Mouse (Mus musculus) left cerebral cortex, postnatal 14 days (tissue): ENCODE results near the gene Pcdh11x. TPM values are rescaled to one million over a fixed set of nuclear protein-coding genes. Genes with fewer than 3 reads are reported as not detected.
A peak's percentile ranks its signal among the peaks of the same experiment; 100 is the strongest.
"Not testable (repeated sequence)": the region's sequence is repeated elsewhere in the genome, so short reads cannot be mapped to it uniquely, and the experiment has no call there.

Source experiments
- DNase-seq, 2 experiments: peaks; one replicate each; pipeline ENCODE4 v3.0.0; 2021 to 2022; ENCODE audit warnings: low spot score in 2 of 2, mixed read lengths in 1 of 2
- intact Hi-C: fragments of 180-260 bp; cut with DNase I; formaldehyde crosslinking; loops from one replicate; pipeline ENCODE4 v1.15.1; 2025
- long read RNA-seq, 2 experiments: library from polyadenylated mRNA; stranded (forward); transcript quantifications; one replicate each; pipeline ENCODE4 v2.0.0; 2021
- total RNA-seq, 2 experiments: library from RNA; stranded (reverse); gene quantifications; 2 replicates each; pipeline ENCODE4 v1.2.3; 2021

Pcdh11x gene
- 10 to 100 TPM; 30.6 to 36.7 TPM for total RNA-seq
- long read RNA-seq, experiment 1, partial matches to known transcripts = 3 of 7 reads
- long read RNA-seq, experiment 1, other reads (novel, unspliced or antisense) = 4 of 7 reads
- long read RNA-seq, experiment 2, partial matches to known transcripts = 2 of 2 reads
- long read RNA-seq, experiment 2, other reads (novel, unspliced or antisense) = 0 of 2 reads

DNA sequence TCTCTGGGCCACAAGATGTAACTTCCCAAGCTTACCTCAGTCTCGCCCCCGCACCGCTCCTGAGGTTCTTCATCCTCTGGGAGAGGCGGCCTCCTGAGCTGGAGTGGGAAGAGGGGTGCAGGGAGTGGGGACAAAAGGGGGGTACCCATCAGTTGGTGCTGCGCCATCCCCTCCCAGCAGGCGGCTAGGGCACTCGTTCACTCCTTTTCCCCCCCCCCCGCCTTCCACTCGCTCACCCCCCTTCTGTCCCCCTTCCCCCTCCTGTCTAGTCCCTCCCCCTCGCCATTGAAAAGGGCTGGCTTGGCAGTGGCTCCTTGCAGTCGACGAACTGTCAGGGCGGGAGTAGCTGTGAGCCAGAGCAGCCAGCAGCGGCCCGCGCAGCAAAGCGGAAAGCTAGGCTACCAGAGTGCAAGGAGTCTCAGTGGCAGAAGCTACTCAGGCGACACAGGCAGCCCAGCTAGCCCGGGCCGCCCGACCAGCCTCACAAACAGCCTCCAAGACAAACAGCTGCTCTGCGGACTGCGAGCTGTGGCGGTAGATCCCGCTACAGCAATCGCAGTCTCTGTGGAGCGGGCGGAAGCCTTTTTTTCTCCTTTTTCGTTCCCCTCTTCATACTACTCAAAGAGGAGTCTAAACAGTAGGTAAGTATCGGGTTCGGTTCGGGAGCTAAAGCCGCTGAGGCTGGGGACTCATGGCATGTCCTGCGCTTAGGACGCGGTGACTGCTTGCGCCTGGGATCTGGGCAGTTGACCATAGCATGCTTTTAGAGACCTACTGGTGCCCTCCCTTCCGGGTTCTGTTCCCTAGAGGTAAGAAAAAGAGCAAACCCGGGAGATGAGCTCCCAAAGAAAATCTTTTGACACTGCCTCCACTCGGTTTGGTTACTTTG, at the start of gene Pcdh11x:
TSS of gene Pcdh11x (plus strand) at position 249 of the 889 bp plus-strand sequence.
- peak; percentile 38 to 62 for DNase-seq
- intact Hi-C loops = loop anchor here (10.0 kb wide), 1 partner anchor 235 kb away; no protein-coding TSS in a partner anchor

DNA sequence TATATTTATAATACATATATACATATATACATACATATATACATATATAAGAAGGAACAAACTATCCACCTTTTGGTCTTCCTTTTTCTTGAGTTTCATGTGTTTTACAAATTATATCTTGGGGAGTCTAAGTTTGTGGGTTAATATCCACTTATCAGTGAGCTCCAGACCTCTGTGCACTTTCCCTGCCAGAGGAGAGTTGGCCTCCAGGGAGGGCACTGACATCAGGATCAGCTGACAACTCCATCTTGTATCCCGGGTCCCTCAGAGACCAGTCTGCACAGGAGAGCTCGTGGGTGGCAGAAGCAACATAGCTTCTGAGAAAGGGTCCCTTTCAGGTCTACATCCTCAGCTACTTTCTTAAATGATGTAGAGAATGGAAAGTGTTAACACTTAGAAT, 30.0 kb upstream of the Pcdh11x start:
- intact Hi-C loops = no loop called here
- DNase-seq = no peak

DNA sequence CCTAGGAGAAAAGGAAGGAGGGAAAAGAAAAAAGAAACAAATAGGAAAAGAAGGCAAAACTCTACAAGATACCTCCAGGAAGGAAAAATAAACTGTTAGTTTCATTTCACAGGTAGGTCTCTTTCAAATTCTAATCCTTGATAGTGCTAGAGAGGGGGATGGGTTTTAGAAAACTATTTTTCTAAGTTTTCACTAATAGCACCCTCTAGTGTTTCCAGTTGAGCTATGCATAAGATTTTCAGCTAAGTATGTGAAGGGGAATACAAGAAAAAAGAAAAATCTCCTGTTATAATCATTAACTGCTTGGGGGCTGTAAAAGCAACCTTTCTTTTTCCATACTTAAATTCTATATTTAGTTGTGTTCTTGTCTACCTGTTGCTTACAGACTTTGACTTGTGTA, 4.5 kb upstream of the Pcdh11x start:
- DNase-seq = peak in 1 of 2 experiments; percentile 6
- intact Hi-C loops = no loop called here

DNA sequence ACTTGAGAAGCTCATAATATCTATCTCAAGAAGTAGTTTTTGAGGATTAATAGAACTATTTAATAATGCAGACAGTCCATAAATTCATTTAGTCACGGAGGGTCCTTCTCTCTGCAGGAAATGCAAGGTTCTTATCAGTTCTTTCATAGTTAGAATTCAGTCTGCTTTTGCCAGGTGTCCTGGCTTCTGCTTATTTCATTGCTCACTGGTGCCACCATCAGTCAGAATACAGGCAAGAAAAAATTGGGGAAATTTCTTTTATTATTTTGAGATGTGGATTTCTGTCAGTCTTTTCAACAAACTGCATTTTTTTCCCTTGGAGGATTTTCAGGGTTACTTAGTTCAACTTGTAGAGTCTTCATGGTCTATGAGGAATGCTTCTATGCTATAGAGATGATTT, 2.6 kb upstream of the Pcdh11x start:
- peak in 1 of 2 experiments; percentile 2 for DNase-seq
- intact Hi-C loops = no loop called here

DNA sequence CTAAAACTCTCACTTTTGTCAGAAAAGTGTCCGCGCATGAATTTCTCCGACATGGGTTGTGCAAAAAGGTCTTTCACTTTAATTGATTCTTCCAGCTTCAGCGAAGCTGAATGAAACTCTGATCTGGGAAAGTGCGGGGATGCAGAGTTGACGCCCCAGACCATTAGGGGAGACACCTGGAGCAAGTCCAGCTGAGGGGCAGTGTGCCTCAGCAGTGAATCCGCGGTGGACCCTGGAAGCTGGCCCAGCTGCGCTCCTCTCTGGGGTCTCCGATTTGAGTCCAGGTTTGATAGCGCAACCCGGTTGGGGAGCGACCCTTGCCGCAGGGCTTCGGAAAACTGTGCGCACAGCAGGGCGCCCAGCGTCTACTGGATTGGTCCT, 831 bp downstream of the Pcdh11x start:
- DNase-seq = peak in 1 of 2 experiments; percentile 5

DNA sequence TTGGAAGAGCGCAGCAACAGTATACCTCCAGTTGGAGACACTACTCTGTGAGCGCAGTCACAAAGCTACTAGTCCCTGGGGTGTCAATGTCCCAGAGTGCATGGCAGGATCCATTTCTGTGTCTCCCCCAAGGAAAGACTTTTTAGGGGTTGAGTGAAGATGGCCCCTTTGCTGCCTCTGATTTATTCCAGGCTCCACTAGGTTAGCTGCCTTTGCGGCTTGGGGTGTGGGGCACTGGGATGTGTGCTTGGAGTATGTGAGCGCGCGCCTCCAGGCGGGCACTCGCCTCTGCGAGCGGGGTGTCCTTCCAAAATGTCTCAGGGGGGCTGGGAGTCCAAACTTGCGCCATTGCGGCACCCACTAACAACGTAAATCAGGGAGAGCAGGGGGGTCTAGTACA, 1.6 kb downstream of the Pcdh11x start:
- intact Hi-C loops = loop anchor here (10.0 kb wide), 1 partner anchor 233 kb away; no protein-coding TSS in a partner anchor
- DNase-seq = peak; percentile 6 to 17

More for the DNA sequence above, 831 bp downstream of the Pcdh11x start:
- intact Hi-C loops = loop anchor here (10.0 kb wide), 1 partner anchor 234 kb away; no protein-coding TSS in a partner anchor

DNA sequence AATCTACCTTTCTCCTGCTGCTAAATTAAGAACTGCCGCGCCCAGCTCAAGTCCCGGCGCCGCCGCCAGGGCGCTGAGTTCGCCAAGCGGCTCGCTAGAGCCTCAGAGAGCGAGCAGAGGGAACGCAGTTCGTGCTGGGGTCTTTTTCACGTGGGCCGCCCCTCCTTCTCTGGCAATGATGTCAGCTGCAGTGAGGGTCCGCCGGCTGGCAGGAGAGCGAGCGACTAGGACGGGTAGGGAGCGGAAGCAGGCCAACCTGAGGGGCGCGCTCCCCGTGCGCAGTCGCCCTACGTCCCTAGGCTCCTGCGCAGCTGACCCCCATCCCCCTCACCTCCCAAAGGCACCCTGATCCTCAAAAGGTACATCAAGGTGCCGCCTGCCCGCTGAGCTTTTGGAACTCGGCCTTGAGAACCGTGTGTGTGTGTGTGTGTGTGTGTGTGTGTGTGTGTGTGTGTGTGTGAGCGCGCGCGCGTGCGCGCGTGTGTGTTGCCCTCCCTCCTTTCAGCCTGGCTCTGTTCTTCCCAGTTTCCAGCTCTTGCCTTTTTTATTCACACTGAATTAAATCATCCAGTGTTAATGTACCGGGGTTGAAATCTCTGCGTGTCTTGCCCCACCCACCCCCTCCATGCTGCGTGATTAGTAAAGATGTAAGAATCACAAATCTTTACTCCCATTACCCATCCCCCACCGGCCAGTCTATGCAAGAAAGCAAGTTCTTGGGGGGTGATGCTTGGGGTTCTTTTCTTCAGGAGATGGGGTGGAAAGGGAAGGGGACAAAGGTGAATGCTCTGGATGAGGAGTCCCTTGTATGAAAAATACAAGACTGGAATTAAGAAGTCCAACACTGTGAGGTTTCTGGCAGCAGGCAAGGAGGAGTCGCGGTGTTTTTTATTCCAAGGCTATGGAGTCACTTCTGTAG, 3.0 kb downstream of the Pcdh11x start:
- intact Hi-C loops = loop anchor here (10.0 kb wide), 1 partner anchor 232 kb away; no protein-coding TSS in a partner anchor
- peak; percentile 16 to 30 for DNase-seq

DNA sequence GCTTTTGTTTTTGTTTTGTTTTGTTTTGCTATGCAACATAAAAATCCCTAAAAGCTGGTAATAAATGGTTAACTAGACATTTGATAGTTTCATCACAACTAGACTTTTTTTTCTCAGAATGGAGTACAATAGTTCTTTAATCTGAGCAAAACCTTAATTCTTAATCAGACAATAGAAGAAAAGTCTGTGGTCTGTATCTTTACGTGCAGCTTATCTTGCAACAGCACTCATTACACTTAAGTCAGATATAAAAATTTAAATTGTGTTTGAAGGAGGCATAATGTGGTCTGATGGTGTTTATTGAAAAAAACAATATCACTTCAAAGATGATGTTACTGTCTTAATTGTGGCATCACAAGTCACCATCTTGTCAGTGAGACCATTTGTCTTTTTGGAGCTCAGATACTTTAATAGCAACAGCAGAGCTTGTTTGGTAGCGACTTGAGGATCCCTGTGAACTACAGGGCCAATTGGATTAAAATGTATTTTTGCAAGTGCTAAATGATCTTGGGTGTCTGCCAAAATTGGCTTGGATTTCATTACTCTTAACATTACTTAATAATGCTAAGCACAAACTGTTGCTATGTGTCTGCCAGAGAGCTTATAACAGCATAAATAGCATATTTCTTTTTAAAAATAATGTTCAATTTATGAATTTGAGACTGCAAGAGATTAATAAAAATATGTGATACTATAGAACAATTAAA, 11.6 kb downstream of the Pcdh11x start:
- no peak for DNase-seq
- intact Hi-C loops = no loop called here

DNA sequence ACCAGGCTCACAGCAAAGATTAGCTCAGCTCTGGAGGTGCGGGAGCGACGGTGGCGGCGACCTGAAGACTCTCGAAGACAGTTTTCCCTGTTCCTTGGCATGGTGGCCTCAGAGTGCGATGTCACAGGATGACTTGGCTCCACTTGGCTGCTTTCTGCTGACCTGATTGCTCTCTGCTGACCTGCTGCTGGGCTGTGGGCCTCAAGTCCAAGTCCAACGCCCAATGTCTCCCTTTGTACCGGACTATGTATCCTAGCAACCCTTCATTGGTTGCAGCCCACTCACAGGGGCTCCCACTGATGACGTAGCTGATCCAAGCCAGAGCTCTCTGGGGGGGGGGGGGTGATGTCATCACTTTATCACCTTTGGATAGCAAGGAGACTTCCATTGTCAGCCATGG, 22.9 kb downstream of the Pcdh11x start, which contains the start of gene H2afb3:
TSS of gene H2afb3 (minus strand) at position 101 of the 400 bp plus-strand sequence.
- DNase-seq, intact Hi-C loops: not testable (repeated sequence)

DNA sequence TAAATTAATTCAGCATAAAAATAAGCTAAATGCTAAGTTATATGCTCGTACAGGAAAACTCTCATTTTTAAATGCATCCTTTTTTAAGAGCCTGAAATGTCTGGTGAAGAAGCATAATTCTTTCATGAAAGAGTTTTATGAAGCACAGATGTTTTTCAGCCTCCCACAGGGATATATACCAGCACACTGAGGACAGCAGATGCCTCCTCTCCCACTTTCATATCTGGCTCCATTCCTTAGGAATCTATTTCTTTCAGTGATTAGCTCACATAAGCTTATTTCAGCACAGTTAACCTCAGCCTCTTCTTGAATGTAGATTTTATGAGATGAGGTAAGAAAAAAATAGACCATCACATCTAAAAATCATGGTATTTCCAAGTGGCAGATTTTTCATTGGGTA, 176.2 kb downstream of the Pcdh11x start:
- intact Hi-C loops = no loop called here
- DNase-seq = peak; percentile 3 to 37

DNA sequence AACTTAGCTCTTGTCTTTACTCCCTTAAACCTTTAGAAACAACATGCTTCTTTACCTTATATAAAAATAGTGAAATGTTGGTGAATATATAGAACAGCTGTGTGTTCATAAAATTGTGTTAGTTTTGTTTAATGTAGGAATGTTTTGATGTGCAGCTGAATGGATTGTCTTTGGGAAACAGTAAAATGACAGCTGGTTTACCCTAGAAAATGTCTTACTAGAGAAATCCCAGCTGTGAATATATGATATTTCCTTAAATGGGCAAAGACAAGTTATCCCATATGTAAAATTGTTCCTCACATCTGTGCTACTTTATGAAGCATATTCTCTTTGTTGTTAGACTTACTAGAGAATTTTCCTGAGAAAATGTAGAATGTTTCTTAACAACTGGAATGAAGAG, 196.4 kb downstream of the Pcdh11x start:
- no peak for DNase-seq
- intact Hi-C loops = no loop called here

DNA sequence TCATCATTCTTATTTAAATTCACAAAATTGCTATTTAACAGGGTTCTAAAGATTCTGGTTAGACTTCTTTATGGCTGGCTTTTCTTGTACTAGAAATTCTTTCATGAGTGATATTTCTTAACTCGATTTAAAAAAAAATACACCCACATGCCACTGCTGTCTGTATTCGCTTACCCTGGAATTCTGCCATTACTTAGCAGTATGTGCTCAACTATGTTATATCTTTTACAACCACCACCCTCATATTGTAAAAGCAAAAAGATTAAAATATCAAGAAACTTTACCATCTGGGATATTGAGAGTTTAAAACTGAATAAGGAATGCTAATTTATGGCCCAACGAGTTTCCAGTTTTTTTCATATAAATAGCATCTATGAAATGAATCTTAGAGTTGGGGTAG, 234.9 kb downstream of the Pcdh11x start:
- intact Hi-C loops = loop anchor here (10.0 kb wide), 1 partner anchor 230 kb away; the partner anchor contains the start of gene Pcdh11x
- DNase-seq = peak; percentile 2 to 52

DNA sequence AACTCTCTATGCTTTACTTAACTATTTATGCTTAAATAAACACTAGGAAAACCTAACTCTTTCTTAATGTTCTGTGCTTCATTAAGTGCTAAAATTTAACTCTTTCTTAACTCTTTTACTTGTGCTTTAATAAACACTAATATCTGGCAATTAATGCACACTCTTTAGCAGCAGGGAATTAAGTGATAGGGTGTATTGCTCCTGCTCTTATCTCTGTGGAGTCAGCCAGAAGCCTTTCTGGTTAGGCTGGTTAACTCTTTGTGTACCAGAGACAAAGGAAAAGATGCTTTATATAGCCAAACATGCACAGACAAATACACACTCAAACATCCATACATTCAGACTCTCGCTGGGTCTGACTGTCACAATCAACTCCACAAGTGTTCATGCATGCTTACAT, 309.2 kb downstream of the Pcdh11x start:
- no peak for DNase-seq
- intact Hi-C loops = no loop called here

DNA sequence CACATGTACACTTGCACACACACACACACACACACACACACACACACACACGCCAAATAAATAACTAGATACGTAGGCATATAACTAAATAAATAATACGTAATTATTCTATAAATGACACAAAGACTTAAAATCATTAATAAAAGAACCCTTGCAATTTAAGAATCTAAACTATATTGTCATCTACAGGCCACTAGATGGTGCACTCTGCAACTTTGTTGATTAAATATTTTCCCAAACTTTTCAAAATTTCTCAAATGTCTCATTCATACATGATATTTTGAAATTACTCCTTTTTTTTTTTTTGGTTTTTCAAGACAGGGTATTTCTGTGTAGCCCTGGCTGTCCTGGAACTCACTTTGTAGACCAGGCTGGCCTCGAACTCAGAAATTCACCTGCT, 328.4 kb downstream of the Pcdh11x start:
- intact Hi-C loops = no loop called here
- no peak for DNase-seq

DNA sequence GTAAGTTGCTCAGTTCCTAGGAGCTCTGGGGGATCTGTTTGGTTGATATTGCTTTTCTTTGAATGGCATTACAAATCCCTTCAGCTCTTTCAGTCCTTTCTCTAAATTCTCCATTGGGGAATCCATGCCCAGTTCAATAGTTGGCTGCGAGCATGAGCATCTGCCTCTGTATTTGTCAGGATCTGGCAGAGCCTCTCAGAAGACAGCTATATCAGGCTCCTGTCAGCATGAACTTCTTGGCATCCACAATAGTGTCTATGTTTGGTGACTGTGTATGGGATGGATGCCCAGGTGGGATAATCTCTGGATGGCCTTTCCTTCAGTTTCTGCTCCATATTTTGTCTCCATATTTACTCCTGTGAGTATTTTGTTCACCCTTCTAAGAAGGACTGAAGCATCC, 380.2 kb downstream of the Pcdh11x start:
- intact Hi-C loops = not testable (repeated sequence)
- peak in 1 of 2 experiments; percentile 2 for DNase-seq

DNA sequence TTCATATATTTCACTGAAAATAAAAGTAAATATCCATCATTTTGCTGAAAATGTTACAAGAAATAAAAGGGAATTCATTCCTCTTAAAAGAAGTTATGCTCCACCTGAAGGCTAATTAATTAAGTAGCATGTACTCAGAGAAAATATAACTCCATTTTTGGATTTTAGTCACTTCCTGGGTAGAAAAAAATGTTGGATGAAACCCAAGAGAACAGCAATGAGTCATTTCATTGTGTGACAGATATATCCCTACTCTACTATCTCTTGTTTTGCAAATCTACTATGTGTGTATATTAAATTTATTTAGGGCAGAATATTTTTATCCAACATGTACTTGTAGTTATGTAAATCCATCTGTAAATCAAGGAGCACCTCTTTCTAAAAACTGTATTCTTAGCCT, 444.1 kb downstream of the Pcdh11x start:
- no peak for DNase-seq
- intact Hi-C loops = no loop called here

DNA sequence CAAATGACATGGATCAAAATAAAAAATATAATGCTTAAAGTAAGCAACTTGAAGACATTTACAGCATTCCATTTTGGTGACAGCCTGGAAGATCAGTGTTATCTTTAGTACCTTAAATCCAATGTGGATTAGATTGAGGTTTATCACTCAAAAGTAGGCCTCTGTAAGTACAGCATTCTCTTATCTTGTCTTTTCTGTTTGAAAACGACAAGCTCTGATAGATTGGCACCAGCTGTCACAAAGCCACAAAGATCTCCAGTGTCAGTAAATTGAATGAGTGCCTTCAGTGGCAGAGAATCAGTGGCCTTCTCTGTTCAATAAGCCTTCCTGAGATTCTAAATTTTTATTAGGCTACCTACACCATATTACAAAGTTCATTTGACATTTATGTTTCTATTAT, 445.7 kb downstream of the Pcdh11x start:
- no peak for DNase-seq
- intact Hi-C loops = no loop called here

DNA sequence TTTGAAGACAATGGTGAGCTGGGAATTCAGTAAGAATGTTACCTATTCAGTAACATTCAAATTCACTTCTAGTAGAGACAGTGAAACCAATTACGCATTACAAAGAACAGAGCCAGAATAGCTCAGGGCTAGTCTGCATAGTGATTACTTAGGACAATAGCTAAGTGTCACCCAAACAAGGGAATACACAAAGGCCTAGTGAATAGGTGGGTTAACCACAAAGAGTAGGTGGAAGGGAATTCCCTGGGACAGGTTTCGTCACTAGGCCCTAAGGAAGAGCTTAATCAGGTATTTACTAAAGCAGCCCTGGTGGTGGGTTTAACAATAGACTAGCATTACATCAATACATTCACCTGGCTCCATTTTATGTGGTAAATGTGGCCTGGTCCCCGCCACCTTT, 654.5 kb downstream of the Pcdh11x start:
- DNase-seq = no peak
- intact Hi-C loops = no loop called here
